Mouse (Mus musculus) fat pad, adult 2 months (tissue): Measurements from ENCODE around the gene Sphk2.

ENCODE experiments used
- DNase-seq: peaks from one replicate; pipeline ENCODE4 v3.0.0-alpha.2; 2011; ENCODE audit warnings: low read depth, low spot score; ENCODE audit errors: extremely low read depth

Gene Sphk2

DNA sequence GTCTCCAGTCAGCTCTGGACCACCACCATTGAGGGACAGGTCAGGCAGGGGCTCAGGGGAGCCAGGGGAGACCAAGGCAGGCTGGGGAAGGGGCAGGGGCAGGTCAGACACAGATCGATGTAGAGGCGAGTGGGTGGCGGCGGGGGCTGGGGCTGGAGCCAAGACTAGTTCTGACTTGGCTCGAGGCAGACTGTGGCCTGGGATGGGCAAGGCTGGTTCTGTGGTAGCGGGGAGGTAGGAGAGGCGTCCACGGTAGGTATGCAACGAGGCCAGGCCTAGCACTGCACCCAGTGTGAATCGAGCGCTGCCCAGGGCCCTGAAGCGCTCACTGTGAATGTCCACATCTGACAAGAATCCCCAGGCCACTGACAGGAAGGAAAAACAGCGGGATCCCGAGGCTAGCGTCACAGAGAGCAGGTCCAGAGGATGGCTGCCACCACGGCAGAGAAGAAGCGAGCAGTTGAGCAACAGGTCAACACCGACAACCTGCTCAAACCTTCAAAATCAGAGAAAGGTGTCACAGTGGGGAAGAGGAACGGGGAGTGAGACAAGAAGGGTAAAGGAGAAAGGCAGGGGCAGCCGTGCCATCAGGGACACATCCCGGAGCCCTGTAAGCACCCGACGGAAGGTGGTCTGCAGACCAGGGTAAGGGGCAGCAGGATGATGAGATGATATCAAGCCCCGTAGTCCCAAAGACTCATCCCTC, 6.3 kb downstream of the Sphk2 start:
- DNase-seq = no peak

DNA sequence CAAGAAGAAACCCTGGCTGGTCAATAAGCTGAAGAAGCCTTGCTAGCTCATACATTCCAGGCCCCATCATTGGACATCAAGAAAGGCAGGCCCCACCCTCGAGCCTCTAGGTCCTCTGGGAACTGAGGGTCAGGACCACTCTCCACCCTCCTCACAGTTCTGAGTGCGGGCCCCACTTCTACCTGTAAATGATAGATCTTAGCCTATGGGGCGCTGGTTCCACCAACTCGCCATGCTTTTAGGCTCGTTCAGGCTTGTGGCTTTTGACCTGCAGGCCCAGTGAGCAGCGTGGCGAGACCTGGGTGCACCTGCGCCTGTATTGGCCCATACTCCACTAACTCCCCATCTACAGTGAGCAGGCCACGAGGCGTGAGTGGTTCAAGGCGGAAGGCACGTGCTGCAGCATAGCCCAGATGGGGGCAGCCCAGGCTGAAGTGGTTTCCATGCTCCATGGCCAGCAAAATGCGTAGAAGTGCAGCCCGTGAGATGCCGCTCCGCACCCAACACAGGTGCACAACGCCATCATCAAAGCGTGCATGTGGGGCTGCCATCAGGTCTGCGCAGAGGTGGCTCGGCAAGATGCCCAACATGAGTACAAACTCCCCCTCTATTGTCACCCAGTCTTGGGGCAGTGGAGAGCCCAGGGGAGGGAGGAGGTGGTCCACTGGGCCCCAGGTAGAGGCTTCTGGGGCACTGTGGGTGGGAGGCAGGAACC, 7.2 kb downstream of the Sphk2 start:
- no peak for DNase-seq

DNA sequence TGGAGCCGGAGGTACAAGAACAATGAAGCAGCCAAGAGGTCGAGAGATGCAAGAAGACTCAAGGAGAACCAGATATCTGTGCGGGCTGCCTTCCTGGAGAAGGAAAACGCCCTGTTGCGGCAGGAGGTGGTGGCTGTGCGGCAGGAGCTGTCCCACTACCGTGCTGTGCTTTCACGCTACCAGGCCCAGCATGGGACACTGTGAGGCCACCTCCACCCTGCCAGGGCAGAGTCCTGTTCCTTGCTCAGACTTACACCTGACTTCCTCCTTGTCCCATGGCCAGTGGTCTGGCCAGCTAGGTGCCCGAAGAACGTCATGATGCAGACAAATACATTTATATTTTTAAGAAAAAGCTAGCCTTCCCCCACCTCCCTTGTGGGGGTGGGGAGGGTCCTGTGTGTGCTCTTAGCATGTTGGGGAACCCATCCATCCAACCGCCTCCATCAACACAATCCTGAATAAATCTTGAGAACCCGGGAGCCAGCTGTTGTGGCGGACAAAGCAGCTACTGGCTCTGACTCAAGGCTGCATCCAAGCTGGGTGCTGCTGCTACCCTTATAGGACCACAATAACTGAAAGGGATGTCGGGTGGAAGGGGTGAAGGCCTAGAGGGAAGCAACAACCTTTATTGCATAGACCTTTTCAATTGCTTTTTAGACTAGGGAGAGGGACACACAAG, 8.0 kb downstream of the Sphk2 start:
- DNase-seq = no peak

DNA sequence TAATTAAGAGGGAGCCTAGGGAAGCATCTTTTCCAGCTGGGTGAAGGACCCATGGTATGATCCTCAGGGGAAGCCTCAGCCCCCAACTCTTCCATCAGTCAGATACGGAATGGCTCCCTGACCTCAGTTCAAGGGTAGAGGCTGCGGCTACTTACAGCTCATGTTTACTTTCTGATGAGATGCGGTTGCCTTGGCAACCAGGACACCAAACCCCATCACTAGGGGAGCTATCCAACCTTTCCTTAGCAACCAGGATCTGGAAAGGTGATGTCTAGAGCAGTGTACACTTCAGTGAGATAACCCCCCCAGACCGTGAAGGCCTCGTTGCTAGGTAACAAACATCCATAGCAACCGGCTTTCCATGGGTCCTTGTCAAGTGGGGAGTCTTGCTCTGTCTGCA, 8.8 kb downstream of the Sphk2 start:
- DNase-seq = no peak

DNA sequence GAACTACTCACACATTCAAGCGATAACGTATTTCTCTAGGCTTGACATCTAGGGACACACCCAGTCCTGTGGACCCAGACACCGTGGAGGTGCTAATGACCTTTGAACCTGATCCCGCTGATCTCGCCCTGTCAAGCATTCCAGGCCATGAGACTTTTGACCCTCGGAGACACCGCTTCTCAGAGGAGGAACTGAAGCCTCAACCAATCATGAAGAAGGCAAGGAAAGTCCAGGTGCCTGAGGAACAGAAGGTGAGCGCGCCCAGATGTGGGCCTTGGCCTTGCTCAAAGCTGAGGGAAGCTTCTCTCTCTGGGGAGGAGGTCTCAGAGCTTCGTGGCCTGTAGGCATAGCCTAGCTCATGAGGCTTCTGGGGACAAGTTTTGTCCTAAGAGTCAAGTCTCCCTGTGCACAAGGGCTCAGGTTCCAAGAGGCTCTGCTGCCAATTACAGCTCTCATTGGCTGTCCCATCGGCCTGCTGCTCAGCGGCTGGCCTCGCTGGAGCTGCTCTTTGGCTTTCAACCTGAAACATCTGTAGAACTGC, 9.5 kb downstream of the Sphk2 start:
- no peak for DNase-seq

DNA sequence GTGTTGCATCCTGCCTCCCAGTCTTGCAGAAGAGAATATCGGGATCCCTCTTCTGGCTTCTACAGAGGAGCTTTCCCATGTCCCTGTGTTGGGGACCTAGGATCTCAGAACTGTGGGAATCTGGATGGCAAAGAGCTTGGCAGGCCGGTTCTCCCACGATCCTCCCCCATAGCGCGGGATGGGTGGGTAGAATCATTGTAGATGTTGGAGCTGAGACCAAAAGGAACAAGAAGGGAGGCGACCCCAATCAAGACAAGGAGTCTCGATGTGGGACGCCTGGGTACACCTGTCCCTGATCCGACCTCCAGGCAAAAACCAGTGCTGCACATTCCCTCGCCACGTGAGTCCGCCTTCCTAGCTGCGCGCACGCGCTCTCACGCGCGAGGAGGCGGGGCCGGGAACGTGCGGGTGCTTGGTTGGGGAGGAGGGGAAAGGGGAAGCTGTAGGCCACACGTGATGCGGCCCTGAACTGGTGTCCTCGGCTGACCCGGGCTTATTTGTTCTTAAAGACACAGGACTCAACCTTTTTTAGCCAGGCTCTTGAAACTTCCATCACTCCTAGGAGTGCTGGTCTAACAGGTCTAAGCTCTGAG, 10.3 kb downstream of the Sphk2 start:
- DNase-seq = no peak

DNA sequence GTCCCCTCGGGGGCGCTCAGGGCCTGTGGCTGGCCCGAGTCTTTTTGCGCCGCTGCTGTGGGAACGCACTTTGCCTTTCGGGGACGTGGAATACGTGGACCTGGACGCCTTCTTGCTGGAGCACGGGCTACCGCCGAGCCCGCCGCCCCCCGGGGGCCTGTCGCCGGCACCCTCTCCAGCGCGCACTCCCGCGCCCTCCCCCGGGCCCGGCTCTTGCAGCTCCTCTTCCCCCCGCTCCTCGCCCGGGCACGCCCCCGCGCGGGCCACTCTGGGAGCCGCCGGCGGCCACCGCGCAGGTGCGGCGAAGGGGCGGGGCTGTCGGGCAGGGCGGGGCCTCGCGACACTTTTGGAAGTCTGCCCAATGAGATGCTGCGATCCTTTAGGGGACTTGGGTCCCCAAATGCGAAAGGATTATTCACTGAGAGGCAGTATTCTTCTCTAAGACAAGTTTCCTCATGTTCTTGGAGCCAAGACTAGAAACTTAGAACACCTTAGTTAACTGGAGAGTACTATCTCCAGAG, 11.0 kb downstream of the Sphk2 start:
- no peak for DNase-seq

DNA sequence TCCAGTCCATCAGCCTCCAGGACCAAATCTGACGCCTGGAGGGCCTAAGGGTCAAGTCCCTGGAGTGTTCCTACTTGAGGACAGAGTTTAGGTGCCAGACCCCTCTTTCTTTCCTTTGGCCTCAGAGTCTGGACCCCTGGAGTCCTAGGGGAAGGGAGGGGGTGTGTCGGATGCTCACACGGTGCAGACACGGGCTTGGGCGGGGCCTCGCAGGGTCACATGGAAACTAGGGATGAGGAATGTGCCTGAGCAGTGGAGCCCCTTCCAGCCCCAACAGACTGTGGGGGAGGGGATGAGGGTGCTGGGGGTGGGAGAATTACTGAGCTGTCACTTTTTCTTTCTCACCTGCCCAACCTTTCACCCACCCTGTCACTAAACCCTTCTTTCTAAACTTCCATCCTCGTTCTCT, 11.9 kb downstream of the Sphk2 start:
- DNase-seq = no peak

DNA sequence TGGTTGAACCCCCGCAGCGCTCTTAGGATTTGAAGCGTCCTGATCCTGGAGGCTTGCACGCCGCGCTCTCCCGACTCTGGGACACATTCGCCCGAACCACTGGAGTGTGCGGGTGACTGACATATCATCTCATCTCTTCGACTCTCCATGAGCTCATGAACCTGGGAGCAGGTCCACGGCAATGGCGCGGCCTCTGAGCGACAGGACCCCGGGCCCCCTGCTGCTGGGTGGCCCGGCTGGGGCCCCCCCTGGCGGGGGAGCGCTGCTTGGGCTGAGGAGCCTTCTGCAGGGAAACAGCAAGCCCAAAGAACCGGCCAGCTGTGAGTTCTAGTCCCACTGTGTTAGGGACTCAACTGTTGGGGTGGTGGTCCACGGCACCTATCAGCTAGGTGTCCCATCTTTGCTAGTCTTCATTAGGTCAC, 12.3 kb downstream of the Sphk2 start:
- no peak for DNase-seq

DNA sequence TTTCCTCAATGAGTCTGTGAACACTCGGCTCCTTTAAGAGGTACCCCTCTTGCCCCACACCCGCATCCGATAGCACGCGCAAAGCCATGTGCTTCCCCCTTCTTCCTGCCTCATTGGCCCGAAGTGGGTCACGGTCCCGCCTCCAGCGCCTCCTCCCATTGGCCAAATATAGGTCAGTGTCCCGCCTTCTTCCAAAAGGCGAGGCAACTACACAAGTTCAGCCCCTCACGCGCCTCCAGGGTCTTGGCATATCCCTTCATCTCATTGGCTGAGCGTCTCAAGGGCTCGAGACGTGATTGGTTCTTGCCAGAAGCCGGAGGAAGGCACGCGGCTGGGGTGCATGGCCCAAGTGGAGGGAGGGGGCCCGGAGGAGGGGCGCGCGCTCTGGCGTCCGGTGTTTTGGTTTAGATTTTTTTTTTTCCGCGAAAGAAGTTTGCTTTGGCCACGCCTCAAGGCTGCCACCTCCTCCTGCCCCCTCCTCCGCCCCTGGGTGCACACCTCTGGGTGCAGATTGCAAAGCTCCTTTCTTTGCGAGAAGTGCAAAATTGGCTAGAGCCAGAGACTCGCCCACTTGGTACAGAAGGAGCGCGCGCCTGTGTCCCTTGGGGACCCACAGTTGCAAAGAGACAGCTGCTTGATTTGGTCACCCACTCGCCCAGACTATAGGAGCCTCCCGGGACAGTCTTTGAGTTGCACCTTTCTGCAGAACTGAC, 12.9 kb downstream of the Sphk2 start, which contains the start of gene Dbp:
Gene Dbp (plus strand): TSS at position 359 of the 713 bp plus-strand sequence.
- DNase-seq = peak; percentile 99

DNA sequence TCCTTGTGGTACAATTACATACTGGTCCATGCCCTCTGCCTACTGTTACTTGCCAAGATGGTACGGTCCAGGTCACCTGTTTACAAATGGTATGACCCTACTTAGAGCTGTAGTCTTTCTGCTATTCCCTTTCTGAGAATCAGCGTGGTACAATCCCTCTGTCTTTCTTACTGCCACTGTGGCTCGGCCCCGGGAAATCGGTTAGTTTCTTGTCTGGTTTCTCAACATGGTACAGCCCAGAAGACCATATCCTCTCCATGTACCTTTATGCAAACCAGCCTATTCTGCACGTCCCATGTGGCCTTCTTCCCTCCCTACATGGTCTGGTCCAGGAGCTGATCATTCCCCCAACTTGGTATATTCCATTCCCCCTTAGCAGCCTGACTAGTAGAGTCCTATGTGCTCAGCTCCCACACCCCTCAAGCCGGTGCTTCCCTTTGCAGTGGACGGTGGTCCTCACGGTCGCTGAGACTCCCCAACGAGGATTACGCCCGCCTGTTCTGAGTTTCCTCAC, 13.7 kb downstream of the Sphk2 start:
- DNase-seq = no peak

DNA sequence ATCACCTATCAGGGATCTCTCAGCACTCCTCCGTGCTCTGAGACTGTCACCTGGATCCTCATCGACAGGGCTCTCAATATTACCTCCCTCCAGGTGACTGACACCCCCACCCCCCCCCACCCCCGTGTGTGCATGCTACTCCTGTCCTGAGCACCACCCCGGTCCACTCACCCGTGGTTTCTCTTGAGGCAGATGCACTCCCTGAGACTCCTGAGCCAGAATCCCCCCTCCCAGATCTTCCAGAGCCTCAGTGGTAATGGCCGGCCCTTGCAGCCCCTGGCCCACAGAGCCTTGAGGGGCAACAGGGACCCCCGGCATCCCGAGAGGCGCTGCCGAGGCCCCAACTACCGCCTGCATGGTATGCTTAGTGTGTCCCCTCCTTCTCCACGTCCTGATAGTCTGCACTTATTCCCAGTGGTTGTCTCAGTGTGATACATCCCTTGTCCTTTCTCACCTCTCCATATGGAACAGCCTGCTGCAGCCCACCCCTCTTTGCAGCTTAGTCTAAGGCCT, 14.2 kb downstream of the Sphk2 start:
- no peak for DNase-seq

DNA sequence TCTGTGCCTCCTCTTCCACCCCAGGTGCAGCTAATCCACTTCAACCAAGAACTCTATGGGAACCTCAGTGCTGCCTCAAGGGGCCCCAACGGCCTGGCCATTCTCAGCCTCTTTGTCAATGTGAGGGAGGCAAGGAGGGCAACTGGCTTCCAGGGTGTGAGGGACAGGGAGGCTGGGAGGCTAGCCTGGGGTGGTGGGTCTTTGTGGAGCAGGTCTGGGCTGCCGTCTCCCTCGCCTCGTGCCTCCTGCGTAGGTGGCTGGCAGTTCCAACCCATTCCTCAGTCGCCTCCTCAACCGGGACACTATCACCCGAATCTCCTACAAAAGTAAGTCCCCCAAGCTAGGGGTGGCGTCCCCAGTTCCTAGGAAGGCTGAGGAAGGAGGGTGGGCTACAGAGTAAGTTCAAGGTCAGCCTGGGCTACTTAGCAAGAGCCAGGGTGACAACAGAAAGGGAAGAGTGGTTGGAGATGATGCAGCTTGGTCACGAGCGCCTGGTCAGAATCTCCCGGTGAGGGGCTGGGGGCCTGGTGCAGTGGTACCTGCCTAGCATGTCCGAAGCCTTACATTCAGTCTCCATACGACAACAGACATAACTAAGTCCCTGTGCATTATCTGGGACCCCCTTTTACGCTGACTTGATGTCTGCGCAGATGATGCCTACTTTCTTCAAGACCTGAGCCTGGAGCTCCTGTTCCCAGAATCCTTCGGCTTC, 14.8 kb downstream of the Sphk2 start:
- no peak for DNase-seq

DNA sequence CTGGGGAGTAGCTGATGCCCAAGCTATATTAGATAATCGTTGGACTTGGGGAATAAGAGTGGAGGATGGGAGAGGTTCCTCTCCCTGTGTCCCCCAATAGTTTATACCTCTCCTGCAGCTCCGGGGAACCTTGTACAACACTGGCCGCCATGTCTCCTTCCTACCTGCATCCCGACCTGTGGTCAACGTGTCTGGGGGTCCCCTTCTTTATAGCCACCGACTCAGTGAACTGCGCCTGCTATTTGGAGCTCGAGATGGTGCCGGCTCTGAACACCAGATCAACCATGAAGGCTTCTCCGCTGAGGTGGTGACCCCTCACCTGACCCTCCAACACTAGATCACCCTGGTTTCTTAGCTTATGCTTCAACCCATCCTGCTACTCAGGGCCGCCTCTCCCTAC, 15.5 kb downstream of the Sphk2 start:
- DNase-seq = no peak

DNA sequence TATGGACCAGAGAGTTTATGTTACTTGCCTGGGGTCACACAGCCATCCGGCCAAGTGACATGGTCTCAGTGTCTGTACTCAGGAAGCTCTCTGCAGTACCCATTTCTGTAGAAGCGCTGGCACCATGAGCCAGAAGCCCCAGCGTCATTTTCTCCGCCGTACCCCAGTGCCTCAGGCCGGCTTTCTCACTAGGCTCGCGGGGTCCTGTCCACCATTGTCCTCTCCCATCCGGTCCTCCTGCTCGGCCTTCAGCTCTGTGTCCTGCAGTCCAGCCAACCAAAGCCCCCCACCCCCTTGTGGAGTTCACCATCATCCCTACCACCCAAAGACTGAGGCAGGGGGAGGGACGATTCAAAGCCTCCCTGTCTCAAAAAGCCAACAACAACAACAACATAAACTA, 16.2 kb downstream of the Sphk2 start:
- no peak for DNase-seq

DNA sequence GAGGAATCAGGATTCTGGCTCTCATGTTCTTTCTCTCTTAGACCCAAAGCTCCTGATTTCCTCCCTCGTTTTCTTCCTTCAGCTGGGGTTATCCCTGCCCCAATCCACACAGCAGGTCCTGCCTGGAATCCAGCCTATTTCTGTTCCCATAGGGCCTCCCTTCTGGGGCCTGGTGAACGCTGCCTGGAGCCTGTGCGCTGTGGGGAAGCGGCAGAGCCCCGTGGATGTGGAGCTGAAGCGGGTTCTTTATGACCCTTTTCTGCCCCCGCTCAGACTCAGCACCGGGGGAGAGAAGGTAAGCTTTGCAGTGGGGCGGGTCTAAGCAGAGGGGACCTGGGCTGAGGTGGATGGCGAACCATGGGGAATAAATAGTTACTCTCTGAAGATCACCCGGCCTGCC, 16.7 kb downstream of the Sphk2 start:
- DNase-seq = no peak

DNA sequence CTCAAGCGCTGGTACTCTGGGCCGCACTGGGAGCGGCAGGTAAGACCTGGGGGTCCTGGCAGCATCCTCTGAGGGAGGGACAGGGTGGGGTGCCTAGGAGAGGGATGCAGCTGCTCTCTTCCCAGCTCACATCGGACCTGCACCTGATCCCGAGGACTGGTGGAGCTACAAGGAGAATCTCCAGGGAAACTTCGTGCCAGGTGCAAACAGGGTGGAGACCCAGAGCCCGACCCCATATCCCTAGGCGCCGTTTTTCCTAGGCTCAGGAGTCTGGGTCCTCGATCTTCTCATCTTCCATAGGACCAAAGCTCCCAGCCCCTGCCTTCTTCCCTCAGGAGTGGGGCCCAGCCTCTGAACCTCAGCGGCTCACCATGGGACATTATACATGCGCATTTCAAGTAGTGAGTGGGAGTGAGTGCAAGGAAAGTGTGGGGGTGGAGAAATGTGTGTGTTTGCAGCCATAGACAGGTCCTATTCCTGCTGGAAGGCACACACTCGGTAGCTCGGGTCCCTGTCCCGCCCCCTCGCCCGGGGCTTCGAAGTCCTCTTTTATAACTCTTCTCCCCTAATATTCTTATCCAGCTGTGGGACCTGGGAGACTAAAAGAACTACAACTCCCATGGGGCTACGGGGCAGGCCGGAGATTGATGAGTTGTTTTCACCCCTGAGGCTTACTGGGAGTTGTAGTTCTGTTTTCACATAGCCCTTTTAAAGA, 17.3 kb downstream of the Sphk2 start:
- DNase-seq = no peak

DNA sequence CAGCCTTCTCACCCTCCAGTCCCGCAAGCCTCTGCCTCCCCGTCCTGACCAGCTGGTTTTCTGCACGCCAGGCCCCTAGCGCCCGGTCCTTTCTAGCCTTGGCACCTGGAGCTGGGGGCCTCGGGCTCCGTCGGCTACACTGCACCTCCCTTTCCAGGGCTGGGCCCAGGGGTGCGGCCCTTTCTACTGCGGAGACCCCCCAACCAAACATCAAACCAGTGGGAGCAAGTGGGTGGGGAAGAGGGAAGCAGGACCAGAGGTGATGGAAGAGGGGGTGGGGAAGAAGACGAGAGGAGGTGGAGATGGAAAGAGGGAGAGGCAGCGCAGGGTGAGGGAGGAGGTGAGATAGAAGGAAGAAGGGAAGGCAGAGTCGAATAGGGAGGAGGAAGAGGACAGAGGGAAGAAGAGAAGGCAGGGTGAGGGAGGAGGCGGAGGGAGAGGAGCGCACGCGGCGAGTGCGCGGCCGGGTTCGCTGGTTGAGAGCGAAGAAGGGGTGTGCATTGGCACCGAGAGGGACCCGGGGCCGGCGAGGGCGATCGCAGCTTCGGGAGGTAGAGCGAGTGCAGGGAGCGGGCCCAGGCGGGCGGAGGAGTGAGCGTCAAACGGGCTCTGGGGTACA, 18.2 kb downstream of the Sphk2 start, which contains the start of gene Car11:
Gene Car11 (plus strand): TSS at position 321 of the 619 bp plus-strand sequence.
- no peak for DNase-seq
